In genomic region chr3:109731592-109732230, GRCm38 (mm10) we compare ENCODE assay signal across 10 mouse cellular contexts.
DNase-seq lines count a peak whose midpoint lies in the region; ATAC-seq lines count a peak whose summit lies in the region.
"Had no signal": no experiment of that assay in that cellular context is flagged by ENCODE, and none has a peak within 500 bp of the region (broad histone marks: within the 10 kb centered on the region; RNA-seq: fewer than 3 reads in every experiment).

No protein-coding gene starts in this region.

- H3K4me3 ChIP-seq in limb, embryonic 15.5 days: no peak overlapping the region
- H3K4me3 ChIP-seq in limb, embryonic 10.5 days: no peak overlapping the region
- H3K4me3 ChIP-seq in forebrain, embryonic 15.5 days: no peak overlapping the region
- no peak overlapping the region for H3K4me3 ChIP-seq in neural tube, embryonic 15.5 days (replicated peaks)
- H3K4me3 ChIP-seq: limb, embryonic 12.5 days had no signal

- no peak for DNase-seq in limb, embryonic 10.5 days (ENCODE audit: low spot score)
- peak; percentile 11 for DNase-seq in kidney, postnatal 14 days
- no peak for DNase-seq in heart, adult 11 months
- DNase-seq: lung, adult 18-20 months; thymus, adult 18-20 months had no signal

- H3K9ac ChIP-seq in limb, embryonic 15.5 days: no peak overlapping the region
- no peak overlapping the region for H3K9ac ChIP-seq in forebrain, embryonic 15.5 days (replicated peaks)
- H3K9ac ChIP-seq in neural tube, embryonic 15.5 days (replicated peaks): no peak overlapping the region
- H3K9ac ChIP-seq: limb, embryonic 12.5 days had no signal

- no peaks in the 10 kb centered on the region for H3K36me3 ChIP-seq in limb, embryonic 15.5 days
- H3K36me3 ChIP-seq in limb, embryonic 10.5 days: no peaks in the 10 kb centered on the region
- H3K36me3 ChIP-seq in forebrain, embryonic 15.5 days: no peaks in the 10 kb centered on the region
- no peaks in the 10 kb centered on the region for H3K36me3 ChIP-seq in neural tube, embryonic 15.5 days
- H3K36me3 ChIP-seq: limb, embryonic 12.5 days had no signal

- H3K4me1 ChIP-seq in limb, embryonic 15.5 days: peaks cover 3% of the 10 kb centered on the region; the same call in 1 of the 2 replicates
- peaks cover 6% of the 10 kb centered on the region; the same call in 1 of the 2 replicates for H3K4me1 ChIP-seq in limb, embryonic 10.5 days
- peaks cover 26% of the 10 kb centered on the region for H3K4me1 ChIP-seq in forebrain, embryonic 15.5 days
- peaks cover 10% of the 10 kb centered on the region for H3K4me1 ChIP-seq in neural tube, embryonic 15.5 days

- ATAC-seq in limb, embryonic 15.5 days (ENCODE audit: insufficient number of reproducible peaks, low FRiP score, low TSS enrichment, low read depth): no peak
- peak; percentile 84 for ATAC-seq in forebrain, embryonic 15.5 days (replicated peaks)
- ATAC-seq in neural tube, embryonic 15.5 days (ENCODE audit: low FRiP score): peak; percentile 77
- ATAC-seq in inflammation-experienced regulatory T-cells, adult 6 months: no peak

- no peaks in the 10 kb centered on the region for H3K9me3 ChIP-seq in limb, embryonic 15.5 days
- no peaks in the 10 kb centered on the region for H3K9me3 ChIP-seq in limb, embryonic 10.5 days (replicated peaks)
- H3K9me3 ChIP-seq in forebrain, embryonic 15.5 days: no peaks in the 10 kb centered on the region
- no peaks in the 10 kb centered on the region for H3K9me3 ChIP-seq in neural tube, embryonic 15.5 days (replicated peaks)
- H3K9me3 ChIP-seq: limb, embryonic 12.5 days had no signal

- 62% methylated on average over 5 of the region's 5 CpGs for WGBS in limb, embryonic 15.5 days
- WGBS in limb, embryonic 10.5 days: 77% methylated on average over 5 of the region's 5 CpGs
- WGBS in forebrain, embryonic 15.5 days: 10% methylated on average over 5 of the region's 5 CpGs
- 34% methylated on average over 5 of the region's 5 CpGs for WGBS in neural tube, embryonic 15.5 days

- H3K27ac ChIP-seq in limb, embryonic 15.5 days: peak overlapping the region; percentile 0; the same call in 1 of the 2 replicates
- H3K27ac ChIP-seq in limb, embryonic 10.5 days: no peak overlapping the region
- H3K27ac ChIP-seq in forebrain, embryonic 15.5 days (replicated peaks): peak overlapping the region; percentile 78
- H3K27ac ChIP-seq in neural tube, embryonic 15.5 days (replicated peaks): no peak overlapping the region
- H3K27ac ChIP-seq: limb, embryonic 12.5 days had no signal

- H3K27me3 ChIP-seq in limb, embryonic 15.5 days: no peaks in the 10 kb centered on the region
- H3K27me3 ChIP-seq in limb, embryonic 10.5 days (ENCODE audit: low read depth, poor library complexity, severe bottlenecking): 0 out of 2 replicates have a peak, but pooled peaks cover 4% of the 10 kb centered on the region
- no peaks in the 10 kb centered on the region for H3K27me3 ChIP-seq in forebrain, embryonic 15.5 days
- H3K27me3 ChIP-seq in neural tube, embryonic 15.5 days (replicated peaks): no peaks in the 10 kb centered on the region
- H3K27me3 ChIP-seq: limb, embryonic 12.5 days had no signal

- H3K4me2 ChIP-seq in limb, embryonic 15.5 days: no peak overlapping the region
- H3K4me2 ChIP-seq in forebrain, embryonic 15.5 days (replicated peaks): no peak overlapping the region
- no peak overlapping the region for H3K4me2 ChIP-seq in neural tube, embryonic 15.5 days
- H3K4me2 ChIP-seq: limb, embryonic 12.5 days had no signal

Comparison
In these comparisons a context has a peak if more than half of its experiments do, and no peak if none do; other contexts are left out.
1. H3K27ac ChIP-seq: peak in limb, embryonic 15.5 days (single experiment) and forebrain, embryonic 15.5 days (single experiment); none in limb, embryonic 10.5 days (single experiment) and neural tube, embryonic 15.5 days (single experiment).
2. ATAC-seq: peak in forebrain, embryonic 15.5 days (single experiment) and neural tube, embryonic 15.5 days (single experiment); none in limb, embryonic 15.5 days (single experiment) and inflammation-experienced regulatory T-cells, adult 6 months (single experiment).